Mouse (Mus musculus) liver, adult 2 months (tissue): ENCODE results near the gene Rnf43. TPM values are rescaled to one million over a fixed set of nuclear protein-coding genes. Genes with fewer than 3 reads are reported as not detected.

Experiments
- DNase-seq: peaks from one replicate; pipeline ENCODE4 v3.0.0-alpha.2; 2011; ENCODE audit warnings: low read depth, low spot score; ENCODE audit errors: extremely low read depth
- H3K27ac ChIP-seq: fragments of 200-500 bp; replicated peaks from 2 replicates; pipeline ENCODE4 v1.5.1; 2012; ENCODE audit warnings: low read depth, mild to moderate bottlenecking, control low read depth, inconsistent platforms, low read length; ENCODE audit not compliant: insufficient read depth
- H3K27me3 ChIP-seq: fragments of 200-500 bp; 2 replicates; pipeline ENCODE4 v1.6.1; 2012; ENCODE audit warnings: mild to moderate bottlenecking, moderate library complexity, low read length, inconsistent platforms; ENCODE audit not compliant: control insufficient read depth, insufficient read depth
- H3K36me3 ChIP-seq: fragments of 200-500 bp; 2 replicates; pipeline ENCODE4 v1.6.1; 2012; ENCODE audit warnings: low read length, inconsistent platforms; ENCODE audit not compliant: control insufficient read depth, insufficient read depth
- H3K4me1 ChIP-seq: fragments of 200-500 bp; 2 replicates; pipeline ENCODE4 v1.6.1; 2011; ENCODE audit warnings: low read length; ENCODE audit not compliant: control insufficient read depth, insufficient read depth
- H3K4me3 ChIP-seq: fragments of 200-500 bp; 2 replicates; pipeline ENCODE4 v1.5.1; 2011; ENCODE audit warnings: low read depth, mild to moderate bottlenecking, control low read depth, low read length, moderate library complexity; ENCODE audit not compliant: insufficient read depth
- H3K79me2 ChIP-seq: fragments of 200-500 bp; 2 replicates; pipeline ENCODE4 v1.6.1; 2012; ENCODE audit warnings: inconsistent platforms, mild to moderate bottlenecking, low read length, moderate library complexity; ENCODE audit not compliant: control insufficient read depth, insufficient read depth
- H3K9ac ChIP-seq: fragments of 200-500 bp; 2 replicates; pipeline ENCODE4 v1.6.1; 2012; ENCODE audit warnings: low read depth, mild to moderate bottlenecking, control low read depth, inconsistent platforms, low read length
- CTCF ChIP-seq: fragments of 200-500 bp; IDR thresholded peaks from 2 replicates; pipeline ENCODE4 v1.5.1; 2011; ENCODE audit warnings: low read depth, low read length, control low read depth
- POLR2A ChIP-seq: fragments of 200-500 bp; IDR thresholded peaks from 2 replicates; pipeline ENCODE4 v1.6.1; 2011; ENCODE audit warnings: low read length, control low read depth; ENCODE audit not compliant: insufficient read depth; ENCODE audit errors: extremely low read depth
- WGBS: fragments of 180-500 bp; shearing (Covaris S2); methylation state at CpG from one replicate; pipeline ENCODE4 v1.1.7; 2018; 5-methylcytosine and 5-hydroxymethylcytosine counted together
- polyA plus RNA-seq: library from polyadenylated mRNA; depleted of rRNA; stranded (reverse); fragments of >200 nt; gene quantifications from 2 replicates; pipeline ENCODE4 v1.2.3, GENCODE M21; 2012
- total RNA-seq: library from RNA; depleted of rRNA; stranded (reverse); fragments of >200 nt; gene quantifications from 2 replicates; pipeline ENCODE4 v1.2.3, GENCODE M21; 2014

The Rnf43 gene
- total and polyA plus RNA-seq, 2 experiments: 14.1 to 19.5 TPM

- DNase-seq: no peak
- TF ChIP-seq CTCF (no peak), POLR2A (no peak)
- no peak overlapping the region for H3K4me3 ChIP-seq
- H3K79me2 ChIP-seq: no peaks in the 10 kb centered on the region
- peaks cover 1% of the 10 kb centered on the region; the same call in 1 of the 2 replicates for H3K36me3 ChIP-seq
- no peaks in the 10 kb centered on the region for H3K4me1 ChIP-seq
- H3K9ac ChIP-seq: no peak overlapping the region
- H3K27me3 ChIP-seq: no peaks in the 10 kb centered on the region
- 73% methylated on average over 11 of the region's 11 CpGs for WGBS
- H3K27ac ChIP-seq: peak overlapping the region; percentile 42
Measured at GRCm38 (mm10) chr11:87750043-87750421, 87.5 kb downstream of the Rnf43 start.

GRCm38 (mm10) chr11:87750521-87750920 lies 88.0 kb downstream of the Rnf43 start:
- Histone ChIP-seq H3K79me2 (no peaks in the 10 kb centered on the region), H3K36me3 (no peaks in the 10 kb centered on the region), H3K27me3 (no peaks in the 10 kb centered on the region), H3K27ac (peak overlapping the region; percentile 42; the same call in 1 of the 2 replicates), H3K4me3 (no peak overlapping the region), H3K4me1 (no peaks in the 10 kb centered on the region), H3K9ac (no peak overlapping the region)
- no peak for TF ChIP-seq POLR2A
- no peak for TF ChIP-seq CTCF
- WGBS: 57% methylated on average over 3 of the region's 3 CpGs
- no peak for DNase-seq

GRCm38 (mm10) chr11:87751031-87751430 lies 88.5 kb downstream of the Rnf43 start:
- H3K27me3 ChIP-seq: no peaks in the 10 kb centered on the region
- H3K36me3 ChIP-seq: no peaks in the 10 kb centered on the region
- DNase-seq: no peak
- H3K27ac ChIP-seq: peak overlapping the region; percentile 51
- no peaks in the 10 kb centered on the region for H3K4me1 ChIP-seq
- peak overlapping the region; percentile 28; the same call in 1 of the 2 replicates for H3K4me3 ChIP-seq
- H3K9ac ChIP-seq: peak overlapping the region; percentile 51
- 81% methylated on average over 8 of the region's 8 CpGs for WGBS
- TF ChIP-seq POLR2A (no peak), CTCF (no peak)
- H3K79me2 ChIP-seq: no peaks in the 10 kb centered on the region

- no peak for TF ChIP-seq POLR2A
- no peak for TF ChIP-seq CTCF
- H3K79me2 ChIP-seq: no peaks in the 10 kb centered on the region
- H3K27me3 ChIP-seq: no peaks in the 10 kb centered on the region
- peak overlapping the region; percentile 51 for H3K27ac ChIP-seq
- DNase-seq: no peak
- WGBS: 68% methylated on average over 4 of the region's 4 CpGs
- H3K4me3 ChIP-seq: peak overlapping the region; percentile 28; the same call in 1 of the 2 replicates
- no peaks in the 10 kb centered on the region for H3K36me3 ChIP-seq
- peak overlapping the region; percentile 51 for H3K9ac ChIP-seq
- no peaks in the 10 kb centered on the region for H3K4me1 ChIP-seq
Measured at GRCm38 (mm10) chr11:87751491-87751966, 89.0 kb downstream of the Rnf43 start.

- no peaks in the 10 kb centered on the region for H3K36me3 ChIP-seq
- TF ChIP-seq CTCF (no peak), POLR2A (no peak)
- H3K4me3 ChIP-seq: no peak overlapping the region
- no peaks in the 10 kb centered on the region for H3K27me3 ChIP-seq
- no peak overlapping the region for H3K27ac ChIP-seq
- 68% methylated on average over 1 of the region's 1 CpGs for WGBS
- DNase-seq: no peak
- no peak overlapping the region for H3K9ac ChIP-seq
- H3K79me2 ChIP-seq: 0 out of 2 replicates have a peak, but pooled peaks cover 3% of the 10 kb centered on the region
- H3K4me1 ChIP-seq: no peaks in the 10 kb centered on the region
Measured at GRCm38 (mm10) chr11:87752307-87752706, 89.8 kb downstream of the Rnf43 start.

GRCm38 (mm10) chr11:87753255-87753654 lies 90.7 kb downstream of the Rnf43 start:
- DNase-seq: no peak
- H3K27me3 ChIP-seq: no peaks in the 10 kb centered on the region
- H3K36me3 ChIP-seq: no peaks in the 10 kb centered on the region
- H3K9ac ChIP-seq: no peak overlapping the region
- H3K27ac ChIP-seq: no peak overlapping the region
- H3K79me2 ChIP-seq: 0 out of 2 replicates have a peak, but pooled peaks cover 3% of the 10 kb centered on the region
- 85% methylated on average over 8 of the region's 8 CpGs for WGBS
- no peak overlapping the region for H3K4me3 ChIP-seq
- no peaks in the 10 kb centered on the region for H3K4me1 ChIP-seq
- no peak for TF ChIP-seq CTCF
- no peak for TF ChIP-seq POLR2A
